Mouse (Mus musculus): ENCODE results near the gene Dnajb9. TPM values are rescaled to one million over a fixed set of nuclear protein-coding genes. Genes with fewer than 3 reads are reported as not detected.

The Dnajb9 gene
- total RNA-seq, 1 experiment from 2014 or later: 122 TPM

- ATAC-seq (replicated peaks in 1 of 2; ENCODE audit: insufficient read depth in 1 of 2, low FRiP score in 2 of 2, low TSS enrichment in 1 of 2, low read depth in 1 of 2, poor library complexity in 2 of 2, severe bottlenecking in 2 of 2): peak; percentile 80 to 81; a peak in 2 of 4 replicates
Measured at GRCm38 (mm10) chr12:44166949-44167348, 43.2 kb downstream of the Dnajb9 start.

GRCm38 (mm10) chr12:44159349-44159748 is 50.8 kb downstream of the Dnajb9 start:
- ATAC-seq (replicated peaks in 1 of 2; ENCODE audit: insufficient read depth in 1 of 2, low FRiP score in 2 of 2, low TSS enrichment in 1 of 2, low read depth in 1 of 2, poor library complexity in 2 of 2, severe bottlenecking in 2 of 2): no peak

Other genes with a start within 250 kb of the Dnajb9 start
- 63.5 and 66.1 TPM in 2 replicates for gene Pnpla8, start 11.0 kb upstream of the Dnajb9 start, total RNA-seq (2017)
- gene Nrcam, start 118.6 kb upstream of the Dnajb9 start, total RNA-seq (2017): not detected in 2 replicates